Mouse (Mus musculus): ENCODE results near the gene BC017158.

DNA sequence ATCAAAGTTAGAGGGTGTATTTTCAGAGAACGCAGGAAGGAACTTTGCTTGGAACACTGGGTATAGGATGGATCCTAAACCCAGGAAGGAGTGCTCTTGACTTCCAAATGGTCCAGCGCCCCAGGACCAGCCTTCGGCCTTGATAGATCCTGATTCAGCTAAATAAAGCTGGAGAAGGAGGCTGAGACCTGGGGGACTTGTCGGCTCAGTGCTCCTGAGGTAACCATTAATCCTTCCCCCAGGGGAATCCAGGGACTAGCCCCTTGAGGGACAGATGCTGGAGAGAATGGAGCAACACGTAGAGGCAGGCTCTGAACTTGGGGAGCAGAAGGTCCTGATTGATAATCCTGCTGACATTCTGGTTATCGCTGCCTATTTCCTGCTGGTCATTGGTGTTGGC, 32.6 kb downstream of the BC017158 start, which contains the start of gene Slc5a2:
- TF ChIP-seq POLR2A (IDR thresholded peaks at IDR 0.05; ENCODE audit: insufficient read depth, low read depth, low read length) (no peak), CTCF (IDR thresholded peaks at IDR 0.05) (no peak), EP300 (IDR thresholded peaks at IDR 0.05; ENCODE audit: insufficient read depth, low read depth, low read length) (no peak)

Data from heart, adult 2 months (tissue).